Mouse (Mus musculus): ENCODE results near the gene Prss45. TPM values are rescaled to one million over a fixed set of nuclear protein-coding genes. Genes with fewer than 3 reads are reported as not detected.

The Prss45 gene
- polyA plus RNA-seq, 1 experiment from 2014 or later: 0.10 TPM

DNA sequence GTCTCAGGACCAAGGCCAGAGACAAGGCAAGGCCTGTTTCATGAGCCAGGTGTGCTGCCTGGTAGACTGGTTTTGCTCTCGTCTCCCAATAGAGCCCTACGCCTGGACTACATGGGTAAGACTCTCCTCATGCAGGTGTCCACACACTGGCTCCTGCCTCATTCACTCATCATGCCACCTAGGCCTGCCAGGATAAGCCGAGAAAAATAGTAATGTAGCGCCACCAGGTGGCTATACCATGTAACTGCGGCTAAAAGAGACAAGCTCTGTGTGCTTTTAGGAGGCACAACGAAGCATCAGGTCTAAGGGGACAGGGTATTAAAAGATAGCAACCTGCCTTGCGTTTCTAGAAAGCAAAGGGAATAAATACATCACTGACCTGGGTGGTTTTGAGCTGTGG, 36.6 kb downstream of the Prss45 start:
- H3K27ac ChIP-seq: no peak overlapping the region
- no peak overlapping the region for H3K4me3 ChIP-seq
- no peaks in the 10 kb centered on the region for H3K9me3 ChIP-seq
- H3K36me3 ChIP-seq: no peaks in the 10 kb centered on the region
- DNase-seq (ENCODE audit: low spot score): no peak
- peaks cover 27% of the 10 kb centered on the region for H3K4me1 ChIP-seq
- peaks cover 64% of the 10 kb centered on the region for H3K27me3 ChIP-seq (ENCODE audit: insufficient read depth, poor library complexity, severe bottlenecking)
- 16% methylated on average over 7 of the region's 7 CpGs for WGBS

DNA sequence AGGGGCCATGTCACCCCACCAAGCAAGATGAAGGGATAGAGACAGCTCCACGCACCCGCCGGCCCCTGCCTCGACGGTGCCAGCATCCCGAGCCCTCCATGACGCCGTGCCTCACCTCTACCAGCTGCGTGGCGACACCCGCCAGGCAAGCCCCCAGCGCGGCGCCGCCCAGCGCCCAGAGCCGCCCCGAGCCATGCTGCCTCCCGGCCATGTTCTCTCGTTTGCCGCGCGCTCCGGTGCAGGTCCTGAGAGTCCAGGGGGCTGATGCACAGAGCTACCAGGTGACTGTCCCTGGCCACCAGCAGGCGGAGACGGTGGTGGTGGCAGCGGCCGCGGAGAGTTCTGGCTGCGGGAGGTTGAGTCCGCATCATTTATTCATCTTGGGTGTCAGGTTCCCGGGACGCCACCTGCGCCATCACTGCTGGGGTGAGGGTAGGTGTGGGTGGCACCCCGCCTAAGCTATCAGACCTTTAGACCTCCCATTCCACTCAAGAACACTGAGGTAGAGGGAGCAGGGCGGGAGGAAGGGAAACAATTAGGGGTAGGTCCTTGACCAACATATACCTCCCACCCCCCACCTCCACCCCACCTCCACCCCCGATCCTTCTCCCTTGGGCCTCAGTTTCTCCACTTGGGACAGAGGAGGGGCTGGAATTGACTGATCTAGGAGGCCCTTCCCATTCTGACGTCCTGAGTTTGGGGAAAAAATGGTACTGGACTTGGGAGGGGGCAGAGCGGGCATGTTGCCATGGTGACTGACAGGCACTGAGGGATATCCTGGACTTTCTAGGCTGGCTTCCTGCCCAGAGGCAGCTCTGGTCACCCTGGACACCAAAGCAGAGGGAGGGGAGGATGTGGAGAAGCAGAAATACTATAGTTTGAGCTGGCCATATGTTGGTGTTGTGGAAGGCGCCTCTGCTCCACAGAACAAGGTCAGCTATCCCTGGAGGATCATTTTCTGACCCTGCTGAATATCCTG, 39.6 kb downstream of the Prss45 start:
- no peak for DNase-seq (ENCODE audit: low spot score)
- Histone ChIP-seq H3K27ac (peak overlapping the region; percentile 2; the same call in 1 of the 2 replicates), H3K36me3 (no peaks in the 10 kb centered on the region), H3K27me3 (ENCODE audit: insufficient read depth, poor library complexity, severe bottlenecking) (peaks cover 71% of the 10 kb centered on the region), H3K4me1 (peaks cover 21% of the 10 kb centered on the region), H3K4me3 (peak overlapping the region; percentile 50), H3K9me3 (no peaks in the 10 kb centered on the region)
- 12% methylated on average over 40 of the region's 40 CpGs for WGBS

DNA sequence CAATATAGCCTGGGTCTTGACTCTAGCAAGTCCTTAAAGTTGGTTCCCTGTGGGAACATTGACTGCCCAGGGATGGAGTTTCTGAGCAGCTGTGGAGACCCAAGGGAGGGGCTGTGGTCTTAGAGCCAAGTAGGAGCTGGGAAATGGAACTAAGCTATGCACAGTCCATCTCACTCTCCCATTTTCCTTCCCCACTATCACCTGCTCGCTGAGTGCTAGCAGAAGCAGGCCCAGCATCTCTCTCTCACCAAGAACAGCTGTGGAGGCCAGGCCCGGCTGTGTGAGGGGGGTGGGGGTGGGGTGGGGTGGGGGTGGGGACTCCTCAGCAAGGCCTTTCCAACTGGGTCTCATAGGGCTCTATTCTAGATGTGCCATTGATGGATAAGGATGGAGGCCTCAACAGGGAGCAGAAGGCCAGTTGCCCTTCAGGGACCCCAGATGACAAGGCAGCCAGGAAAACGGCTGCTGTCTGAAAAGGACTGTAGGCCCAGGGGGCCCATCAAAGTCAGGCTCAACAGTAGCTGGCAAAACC, 40.3 kb downstream of the Prss45 start:
- peaks cover 74% of the 10 kb centered on the region for H3K27me3 ChIP-seq (ENCODE audit: insufficient read depth, poor library complexity, severe bottlenecking)
- H3K4me3 ChIP-seq: no peak overlapping the region
- no peak for DNase-seq (ENCODE audit: low spot score)
- peaks cover 26% of the 10 kb centered on the region for H3K4me1 ChIP-seq
- H3K9me3 ChIP-seq: no peaks in the 10 kb centered on the region
- H3K36me3 ChIP-seq: no peaks in the 10 kb centered on the region
- 18% methylated on average over 3 of the region's 3 CpGs for WGBS
- H3K27ac ChIP-seq: no peak overlapping the region

DNA sequence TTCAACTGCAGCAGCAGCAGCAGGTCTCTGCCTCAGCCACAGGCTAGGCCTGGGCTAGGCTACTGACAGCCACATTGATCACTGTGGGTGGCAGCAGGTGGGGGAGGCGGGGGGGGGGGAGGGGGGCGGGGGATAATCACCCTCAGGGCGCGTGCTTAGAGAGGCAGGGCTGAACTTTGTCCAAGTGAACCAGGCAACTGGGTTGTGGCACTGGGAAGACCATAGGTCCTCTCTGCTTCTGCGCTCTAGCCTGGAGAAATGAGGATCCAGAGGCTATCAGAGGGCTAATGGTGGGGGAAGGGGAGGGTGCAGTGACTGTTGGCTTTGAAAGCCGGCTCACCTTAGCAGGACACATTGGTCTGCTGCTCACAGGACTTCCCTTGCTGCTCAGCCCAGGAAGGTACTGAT, 40.9 kb downstream of the Prss45 start:
- no peak for DNase-seq (ENCODE audit: low spot score)
- H3K27me3 ChIP-seq (ENCODE audit: insufficient read depth, poor library complexity, severe bottlenecking): peaks cover 76% of the 10 kb centered on the region
- no peak overlapping the region for H3K27ac ChIP-seq
- H3K9me3 ChIP-seq: no peaks in the 10 kb centered on the region
- WGBS: 36% methylated on average over 4 of the region's 6 CpGs
- H3K4me1 ChIP-seq: peaks cover 32% of the 10 kb centered on the region
- H3K36me3 ChIP-seq: no peaks in the 10 kb centered on the region
- no peak overlapping the region for H3K4me3 ChIP-seq

DNA sequence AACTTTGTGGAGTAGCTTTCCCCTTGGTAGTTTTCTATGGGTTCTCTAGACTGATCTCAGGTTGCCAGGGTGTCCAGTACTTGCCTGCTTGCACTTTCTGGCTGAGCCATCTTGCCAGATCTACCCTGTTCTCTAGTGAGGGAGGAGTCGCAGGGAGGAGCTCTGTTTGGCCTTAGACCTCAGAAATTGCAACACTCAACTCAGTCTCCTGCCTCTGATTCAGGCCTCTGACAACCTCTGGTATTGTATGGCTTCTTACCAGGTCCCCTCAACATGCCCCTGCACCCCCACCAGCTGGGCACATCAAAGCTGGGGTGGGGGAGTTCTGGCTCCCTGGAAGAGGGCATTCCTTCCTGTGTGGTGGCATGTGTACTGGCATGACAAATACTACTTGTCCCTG, 43.0 kb downstream of the Prss45 start:
- H3K27ac ChIP-seq: no peak overlapping the region
- no peak for DNase-seq (ENCODE audit: low spot score)
- H3K36me3 ChIP-seq: no peaks in the 10 kb centered on the region
- 85% methylated on average over 1 of the region's 1 CpGs for WGBS
- H3K27me3 ChIP-seq (ENCODE audit: insufficient read depth, poor library complexity, severe bottlenecking): peaks cover 84% of the 10 kb centered on the region
- H3K9me3 ChIP-seq: no peaks in the 10 kb centered on the region
- H3K4me1 ChIP-seq: peaks cover 40% of the 10 kb centered on the region
- no peak overlapping the region for H3K4me3 ChIP-seq

DNA sequence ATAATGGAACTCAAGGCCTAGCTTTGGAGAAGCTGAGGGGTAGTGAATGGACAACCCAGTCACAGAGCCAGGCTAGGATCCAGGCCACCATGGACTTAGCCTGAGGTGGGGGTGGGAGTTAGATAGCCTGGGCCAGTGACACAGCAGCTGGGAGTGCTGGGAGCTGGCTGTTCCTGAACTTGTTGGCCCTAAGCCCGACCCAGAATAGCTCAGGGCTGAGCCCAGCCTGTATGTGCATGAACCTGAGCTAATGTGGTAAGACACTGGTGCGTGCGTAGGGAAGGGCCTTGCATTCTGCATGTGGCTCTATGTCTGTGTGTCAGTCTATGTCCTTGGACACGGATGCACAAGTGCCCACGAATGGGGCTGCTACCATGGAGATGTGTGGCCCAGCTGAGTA, 43.5 kb downstream of the Prss45 start:
- no peaks in the 10 kb centered on the region for H3K9me3 ChIP-seq
- no peak overlapping the region for H3K4me3 ChIP-seq
- no peaks in the 10 kb centered on the region for H3K36me3 ChIP-seq
- peaks cover 40% of the 10 kb centered on the region for H3K4me1 ChIP-seq
- no peak overlapping the region for H3K27ac ChIP-seq
- no peak for DNase-seq (ENCODE audit: low spot score)
- WGBS: 75% methylated on average over 5 of the region's 5 CpGs
- peaks cover 81% of the 10 kb centered on the region for H3K27me3 ChIP-seq (ENCODE audit: insufficient read depth, poor library complexity, severe bottlenecking)

DNA sequence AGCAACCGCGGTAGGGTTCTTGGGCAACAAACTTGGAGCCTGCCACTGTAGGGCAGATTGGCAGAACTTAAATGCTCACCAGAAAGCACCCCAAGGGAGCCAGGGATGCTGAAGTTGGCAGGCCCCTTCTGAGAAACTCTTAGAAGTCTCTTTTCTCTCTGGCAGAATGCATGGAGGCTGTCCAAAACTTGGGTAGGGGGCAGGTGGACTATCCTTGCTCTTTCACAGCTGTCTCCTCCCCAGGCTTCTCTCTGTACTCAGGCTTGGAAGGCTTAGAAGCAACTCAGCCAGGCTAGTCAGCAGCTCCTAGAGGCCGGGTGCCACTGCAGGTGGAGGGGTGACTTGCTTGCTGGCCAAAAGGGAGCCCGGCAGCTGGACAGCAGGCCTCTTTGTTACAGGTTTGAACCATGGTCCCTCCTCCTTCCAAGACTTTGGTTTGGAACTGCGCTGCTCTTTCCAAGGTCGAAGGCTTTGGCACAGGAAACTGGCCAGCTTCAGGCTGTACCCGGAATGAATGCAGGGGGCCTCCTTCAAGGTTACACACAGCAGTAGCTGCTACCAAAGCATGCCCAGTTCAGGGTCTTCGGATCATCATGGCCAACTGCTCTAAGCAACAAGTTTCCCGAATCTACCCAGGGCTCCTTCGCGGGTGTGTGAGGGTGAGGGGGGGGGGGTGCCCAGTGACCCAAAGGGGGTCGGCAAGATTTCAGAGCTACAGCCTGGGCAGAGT, 45.0 kb downstream of the Prss45 start, which contains the start of gene Als2cl:
TSS of gene Als2cl (plus strand) at position 680 of the 730 bp plus-strand sequence.
- no peaks in the 10 kb centered on the region for H3K9me3 ChIP-seq
- WGBS: 13% methylated on average over 12 of the region's 12 CpGs
- no peaks in the 10 kb centered on the region for H3K36me3 ChIP-seq
- H3K4me1 ChIP-seq: peaks cover 30% of the 10 kb centered on the region
- H3K27ac ChIP-seq: peak within 1 kb of the TSS; percentile 77
- H3K27me3 ChIP-seq (ENCODE audit: insufficient read depth, poor library complexity, severe bottlenecking): peaks cover 68% of the 10 kb centered on the region
- H3K4me3 ChIP-seq: peak within 1 kb of the TSS; percentile 73
- DNase-seq (ENCODE audit: low spot score): no peak

DNA sequence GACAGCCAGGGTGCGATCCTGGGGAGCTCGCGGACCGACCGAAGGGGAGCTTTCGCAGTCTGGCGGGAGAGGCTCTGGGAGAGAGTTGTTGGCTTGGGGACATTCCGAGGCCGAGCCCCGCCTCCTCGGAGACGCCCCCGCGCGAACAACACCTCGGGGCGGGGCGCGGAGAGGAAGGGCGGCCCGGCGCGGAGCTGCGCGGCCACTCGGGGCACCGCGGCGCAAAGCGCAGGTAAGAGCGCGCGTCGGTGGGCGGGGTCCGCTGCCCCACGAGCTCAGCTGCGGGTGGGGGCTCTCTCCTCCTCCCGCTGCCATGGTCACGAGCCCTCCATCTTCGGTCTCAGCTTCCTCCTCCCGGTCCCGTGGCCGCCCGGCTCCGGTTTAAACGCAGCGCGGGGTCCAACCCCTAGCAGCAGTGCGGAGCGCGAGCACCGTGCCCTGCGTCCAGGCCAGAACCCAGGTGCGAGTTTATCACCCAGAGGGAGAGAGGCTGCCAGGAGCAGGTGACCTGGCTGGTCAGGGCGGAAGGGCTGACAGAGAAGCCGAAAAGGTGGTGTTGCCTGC, 45.7 kb downstream of the Prss45 start, which contains the start of gene Tmie:
TSS of gene Tmie (minus strand) at position 116 of the 564 bp plus-strand sequence.
- no peak for DNase-seq (ENCODE audit: low spot score)
- Histone ChIP-seq H3K27ac (peak within 1 kb of the TSS; percentile 77), H3K4me1 (peaks cover 23% of the 10 kb centered on the region), H3K36me3 (no peaks in the 10 kb centered on the region), H3K9me3 (no peaks in the 10 kb centered on the region), H3K27me3 (ENCODE audit: insufficient read depth, poor library complexity, severe bottlenecking) (peaks cover 68% of the 10 kb centered on the region), H3K4me3 (peak within 1 kb of the TSS; percentile 73)
- WGBS: under 1% methylated on average over 57 of the region's 57 CpGs

DNA sequence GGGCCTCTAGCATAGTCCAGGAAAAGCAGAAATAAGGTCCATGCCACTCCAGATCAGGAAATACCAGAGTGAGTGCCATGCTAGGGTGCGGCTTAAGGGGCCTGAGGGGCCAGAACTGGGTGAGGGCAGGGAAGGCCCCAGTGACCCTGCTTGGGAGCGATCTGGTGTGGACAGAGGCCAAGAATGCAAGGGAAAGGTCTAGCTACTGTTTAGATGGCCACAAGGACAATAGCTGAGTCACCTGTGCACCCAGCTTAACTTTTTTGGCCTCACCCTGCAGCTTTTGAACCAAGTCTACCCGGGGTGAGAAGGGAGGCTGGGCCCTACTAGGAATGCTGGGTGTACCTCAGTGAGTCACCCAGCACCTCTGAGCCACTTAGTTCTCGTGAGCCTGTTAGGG, 46.4 kb downstream of the Prss45 start:
- H3K4me3 ChIP-seq: peak overlapping the region; percentile 73
- H3K27ac ChIP-seq: peak overlapping the region; percentile 77
- peaks cover 18% of the 10 kb centered on the region for H3K4me1 ChIP-seq
- H3K36me3 ChIP-seq: no peaks in the 10 kb centered on the region
- WGBS: 64% methylated on average over 4 of the region's 4 CpGs
- no peaks in the 10 kb centered on the region for H3K9me3 ChIP-seq
- H3K27me3 ChIP-seq (ENCODE audit: insufficient read depth, poor library complexity, severe bottlenecking): peaks cover 66% of the 10 kb centered on the region
- DNase-seq (ENCODE audit: low spot score): no peak

DNA sequence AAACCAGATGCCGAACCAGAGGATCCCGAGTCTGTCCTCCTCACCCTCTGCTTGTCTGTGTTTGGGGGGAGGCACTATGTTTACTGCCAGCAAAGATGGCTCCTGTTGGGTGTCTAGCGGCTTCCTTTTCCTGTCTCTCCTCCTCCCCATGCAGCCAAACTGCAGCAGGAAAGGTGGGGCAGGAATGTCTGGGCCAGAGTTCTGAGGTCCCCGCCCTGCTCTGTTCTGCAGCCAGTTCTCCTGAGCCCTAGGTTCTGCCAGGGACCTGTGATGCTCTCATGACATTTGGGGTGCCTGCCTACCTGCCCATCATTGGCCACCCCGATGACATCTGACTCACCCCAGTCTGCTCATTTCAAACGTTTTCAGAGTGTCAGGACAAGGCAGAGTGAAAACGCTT, 47.6 kb downstream of the Prss45 start:
- peaks cover 78% of the 10 kb centered on the region for H3K27me3 ChIP-seq (ENCODE audit: insufficient read depth, poor library complexity, severe bottlenecking)
- 66% methylated on average over 7 of the region's 7 CpGs for WGBS
- no peak for DNase-seq (ENCODE audit: low spot score)
- H3K4me1 ChIP-seq: peaks cover 23% of the 10 kb centered on the region
- H3K27ac ChIP-seq: no peak overlapping the region
- no peak overlapping the region for H3K4me3 ChIP-seq
- no peaks in the 10 kb centered on the region for H3K9me3 ChIP-seq
- H3K36me3 ChIP-seq: no peaks in the 10 kb centered on the region

DNA sequence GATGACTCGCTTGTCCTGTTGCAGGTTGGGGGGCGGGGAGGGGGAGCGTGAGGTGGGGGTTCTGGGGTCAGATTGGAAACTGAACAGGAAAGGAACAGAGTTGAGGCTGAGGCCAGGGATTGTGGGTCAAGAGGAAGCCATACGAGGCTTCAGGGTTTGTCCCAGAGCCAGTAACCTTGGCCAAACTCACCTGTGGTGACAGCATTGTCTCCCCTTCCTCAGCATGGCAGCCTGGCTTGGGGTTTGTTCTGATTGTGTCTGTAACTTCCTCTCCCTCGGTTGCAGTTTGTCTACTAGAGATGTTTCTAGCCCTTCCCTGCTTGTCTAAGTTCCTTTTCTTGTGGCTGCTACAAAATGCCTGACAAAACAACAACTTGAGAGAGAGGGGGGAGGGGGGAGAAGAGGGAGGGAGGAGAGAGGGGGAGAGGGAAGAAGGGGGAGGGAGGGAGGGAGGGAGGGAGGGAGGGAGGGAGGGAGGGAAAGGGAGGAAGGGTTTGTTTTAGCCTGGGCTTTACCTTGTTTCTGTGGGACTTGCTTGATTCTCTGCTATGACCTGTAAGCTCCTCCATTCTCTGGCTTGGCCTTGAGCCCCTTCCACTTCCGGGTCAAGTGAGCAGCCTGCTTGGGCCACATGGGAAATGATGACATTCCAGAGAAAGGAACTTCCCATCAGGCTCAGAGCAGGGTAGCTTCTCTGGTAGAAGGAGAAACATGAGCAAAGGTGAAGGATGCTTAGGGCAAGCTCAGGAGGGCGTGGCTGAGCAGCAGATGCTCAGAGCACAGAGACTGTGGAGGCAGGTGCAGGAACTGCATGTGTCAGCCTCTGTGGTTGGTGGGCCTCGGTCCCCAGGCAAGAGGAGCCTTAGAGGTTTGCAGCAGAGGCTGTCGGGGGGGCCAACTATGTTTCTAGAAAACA, 53.3 kb downstream of the Prss45 start:
- no peak for DNase-seq (ENCODE audit: low spot score)
- Histone ChIP-seq H3K4me3 (no peak overlapping the region), H3K36me3 (no peaks in the 10 kb centered on the region), H3K4me1 (peaks cover 31% of the 10 kb centered on the region), H3K27ac (no peak overlapping the region), H3K9me3 (no peaks in the 10 kb centered on the region), H3K27me3 (ENCODE audit: insufficient read depth, poor library complexity, severe bottlenecking) (peaks cover 50% of the 10 kb centered on the region)
- 58% methylated on average over 9 of the region's 9 CpGs for WGBS

DNA sequence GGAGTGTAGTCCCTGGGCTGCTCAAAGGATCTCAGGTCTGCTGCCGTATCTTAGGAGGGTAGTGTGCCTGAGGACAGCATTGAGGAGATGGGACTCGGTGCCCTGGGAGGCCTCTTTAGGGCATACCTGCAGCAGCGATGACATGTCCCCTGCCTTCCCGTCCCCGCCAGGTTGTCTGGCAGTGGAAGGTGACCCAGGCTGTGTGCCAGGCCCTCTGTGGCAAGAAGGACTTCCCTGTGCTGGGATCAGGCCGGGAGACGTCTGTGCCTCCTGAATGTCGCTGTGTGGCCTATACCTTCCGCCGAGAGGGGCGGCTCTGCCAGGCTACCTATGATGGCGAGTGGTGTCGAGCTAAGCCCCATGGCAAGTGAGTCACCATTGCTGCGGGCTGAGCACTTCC, 54.5 kb downstream of the Prss45 start:
- H3K4me1 ChIP-seq: peaks cover 38% of the 10 kb centered on the region
- no peak overlapping the region for H3K27ac ChIP-seq
- 86% methylated on average over 14 of the region's 14 CpGs for WGBS
- H3K36me3 ChIP-seq: no peaks in the 10 kb centered on the region
- no peak for DNase-seq (ENCODE audit: low spot score)
- H3K9me3 ChIP-seq: no peaks in the 10 kb centered on the region
- H3K4me3 ChIP-seq: no peak overlapping the region
- peaks cover 59% of the 10 kb centered on the region for H3K27me3 ChIP-seq (ENCODE audit: insufficient read depth, poor library complexity, severe bottlenecking)

All from heart, embryonic 10.5 days (tissue).